Mouse (Mus musculus) embryonic stem cell, embryonic (primary cell): ENCODE data around the gene Slc2a3.

Experiments
- CTCF ChIA-PET, 4 experiments: fragments of 300-600 bp in 2 of 4; fragments of 350-600 bp in 2 of 4; sonication (Branson Sonifier 250); formaldehyde crosslinking; loops; one replicate each; lab custom pipeline; 2022; ENCODE audit warnings: inconsistent platforms in 2 of 4; lab: Charles Lee
- POLR2A ChIA-PET, 4 experiments: fragments of 300-600 bp in 2 of 4; fragments of 350-600 bp in 2 of 4; sonication (Branson Sonifier 250); formaldehyde crosslinking; loops; one replicate each; lab custom pipeline; 2022; ENCODE audit warnings: antibody characterized with exemption in 4 of 4, inconsistent platforms in 1 of 4; lab: Charles Lee

Slc2a3 gene

GRCm38 (mm10) chr6:122801301-122801800 lies at the start of gene Slc2a3:
TSS of gene Slc2a3 (minus strand) at chr6:122801640.
- CTCF ChIA-PET, result interaction anchor here in 3 of 4 experiments (0.6 to 2.1 kb wide), 18 partner anchors 10 to 133 kb away, joined by 3 to 10 read pairs (median 4); no protein-coding TSS in a partner anchor

DNA sequence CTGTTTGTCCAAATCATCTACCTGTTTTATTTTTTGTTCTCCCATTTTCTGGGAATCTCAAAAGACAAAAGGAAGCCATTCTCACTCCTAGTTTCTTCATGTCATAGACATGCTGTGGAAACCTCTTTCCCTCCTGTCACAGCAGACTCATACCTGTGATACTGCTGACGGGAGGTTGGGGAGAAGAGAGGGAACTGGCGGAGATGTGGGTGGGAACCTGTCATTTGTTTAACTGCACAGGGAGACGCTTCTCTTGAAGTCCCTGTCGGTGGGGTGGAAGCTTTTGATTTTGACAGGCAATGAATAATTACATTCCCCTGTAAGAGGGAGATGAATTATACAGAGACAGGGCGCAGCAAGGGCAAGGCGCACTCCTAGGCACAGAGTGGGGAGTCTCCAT lies 42.3 kb upstream of the Slc2a3 start:
- ChIA-PET CTCF (interaction anchor here in 1 of 4 experiments (0.6 kb wide), 1 partner anchor 10 kb away, joined by 3 read pairs; no protein-coding TSS in a partner anchor), POLR2A (interaction anchor here in 3 of 4 experiments (0.6 to 1.5 kb wide), 5 partner anchors 10 to 502 kb away, joined by 3 to 4 read pairs (median 3); no protein-coding TSS in a partner anchor)

More at GRCm38 (mm10) chr6:122801301-122801800, at the start of gene Slc2a3:
- POLR2A ChIA-PET, result interaction anchor here in 3 of 4 experiments (0.6 to 3.7 kb wide), 51 partner anchors 8 to 310 kb away, joined by 3 to 20 read pairs (median 4); partner anchors contain the start of genes Gdf3 (in 1 of the 3) and Necap1 (in 1 of the 3)

DNA sequence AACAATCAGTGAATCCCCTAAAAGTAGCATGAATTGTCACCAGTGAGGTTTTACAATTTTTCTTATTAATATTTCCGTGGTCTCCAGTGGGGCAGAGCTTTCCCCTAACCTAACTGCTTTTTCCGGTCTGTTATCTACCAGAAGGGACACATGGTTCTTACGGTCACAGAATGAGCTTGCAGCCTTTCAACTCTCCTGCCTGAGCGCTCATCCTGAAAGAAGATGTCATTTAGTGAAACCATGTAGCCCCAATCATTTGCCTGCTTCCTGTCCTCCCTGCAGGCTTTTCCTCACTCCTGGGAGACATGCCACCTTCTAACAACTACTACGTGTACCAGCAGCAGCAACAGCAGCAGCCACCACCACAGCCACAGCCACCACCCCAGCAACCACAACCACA lies 36.1 kb upstream of the Slc2a3 start:
- POLR2A ChIA-PET, result interaction anchor here in 1 of 4 experiments (1.7 kb wide), 1 partner anchor 11 kb away, joined by 3 read pairs; no protein-coding TSS in a partner anchor
- CTCF ChIA-PET, result interaction anchor here in 2 of 4 experiments (0.7 to 1.8 kb wide), 5 partner anchors 9 to 1027 kb away, joined by 3 to 7 read pairs (median 4); partner anchors contain the start of gene Necap1 (in 1 of the 2)

GRCm38 (mm10) chr6:122836974-122837373 lies 35.5 kb upstream of the Slc2a3 start:
- POLR2A ChIA-PET, result interaction anchor here in 1 of 4 experiments (1.7 kb wide), 1 partner anchor 11 kb away, joined by 3 read pairs; no protein-coding TSS in a partner anchor
- CTCF ChIA-PET, result interaction anchor here (0.5 to 1.8 kb wide), 6 partner anchors 9 to 284 kb away, joined by 3 to 7 read pairs (median 6); partner anchors contain the start of genes Clec4a1 (in 1 of the 4) and Necap1 (in 1 of the 4)

- CTCF ChIA-PET, result interaction anchor here (0.5 to 2.4 kb wide), 43 partner anchors 8 to 959 kb away, joined by 3 to 15 read pairs (median 3); partner anchors contain the start of genes Necap1 (in 2 of the 4), Foxj2 (in 1 of the 4) and Slc2a3 (in 1 of the 4)
Measured at GRCm38 (mm10) chr6:122834365-122834764, 32.9 kb upstream of the Slc2a3 start.

GRCm38 (mm10) chr6:122832880-122833279 lies 31.4 kb upstream of the Slc2a3 start:
- POLR2A ChIA-PET, result interaction anchor here in 1 of 4 experiments (0.9 to 1.5 kb wide), 5 partner anchors 21 to 105 kb away, joined by 3 to 5 read pairs (median 3); partner anchors contain the start of gene Necap1

More at GRCm38 (mm10) chr6:122834365-122834764, 32.9 kb upstream of the Slc2a3 start:
- POLR2A ChIA-PET, result interaction anchor here in 3 of 4 experiments (0.5 to 2.0 kb wide), 12 partner anchors 9 to 114 kb away, joined by 3 to 7 read pairs (median 3); partner anchors contain the start of gene Necap1 (in 1 of the 3)

GRCm38 (mm10) chr6:122828086-122828485 lies 26.6 kb upstream of the Slc2a3 start:
- CTCF ChIA-PET, result interaction anchor here (0.5 to 2.6 kb wide), 28 partner anchors 8 to 423 kb away, joined by 3 to 11 read pairs (median 4); partner anchors contain the start of genes Slc2a3 (in 3 of the 4), Necap1 (in 2 of the 4), Foxj2 (in 1 of the 4) and Gdf3 (in 1 of the 4)

More at GRCm38 (mm10) chr6:122832880-122833279, 31.4 kb upstream of the Slc2a3 start:
- CTCF ChIA-PET, result interaction anchor here in 2 of 4 experiments (1.0 to 2.0 kb wide), 3 partner anchors 31 to 163 kb away, joined by 3 to 5 read pairs (median 5); partner anchors contain the start of genes Necap1 (in 1 of the 2) and Slc2a3 (in 1 of the 2)

GRCm38 (mm10) chr6:122825923-122826742 lies 24.7 kb upstream of the Slc2a3 start:
- CTCF ChIA-PET, result interaction anchor here in 3 of 4 experiments (0.5 to 3.7 kb wide), 19 partner anchors 8 to 1646 kb away, joined by 3 to 15 read pairs (median 4); partner anchors contain the start of genes Necap1 (in 1 of the 3) and Slc2a3 (in 1 of the 3)
- POLR2A ChIA-PET, result interaction anchor here (0.5 to 4.3 kb wide), 23 partner anchors 8 to 269 kb away, joined by 3 to 28 read pairs (median 4); partner anchors contain the start of genes Necap1 (in 2 of the 4) and Slc2a3 (in 2 of the 4)

More at GRCm38 (mm10) chr6:122828086-122828485, 26.6 kb upstream of the Slc2a3 start:
- POLR2A ChIA-PET, result interaction anchor here in 3 of 4 experiments (0.6 to 2.3 kb wide), 13 partner anchors 10 to 125 kb away, joined by 3 to 10 read pairs (median 4); partner anchors contain the start of gene Slc2a3 (in 2 of the 3)

DNA sequence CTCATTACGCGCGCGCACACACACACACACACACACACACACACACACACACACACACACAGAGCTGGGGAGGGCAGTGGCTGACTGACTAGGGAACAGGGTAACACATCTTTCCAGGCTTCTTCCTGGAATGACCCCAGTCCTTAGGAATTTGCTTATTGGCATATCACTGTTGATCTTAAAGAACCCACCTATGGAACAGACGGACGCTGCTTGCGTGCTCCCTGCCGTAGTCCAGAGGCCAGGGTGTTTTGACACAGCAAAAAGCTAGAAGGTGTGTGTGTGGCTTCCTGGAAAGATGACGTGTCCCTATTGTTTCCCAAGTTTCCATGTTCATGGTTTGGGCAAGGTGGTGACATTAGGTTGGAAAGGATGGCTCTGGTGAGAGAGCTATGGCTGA lies 23.7 kb upstream of the Slc2a3 start:
- POLR2A ChIA-PET, result interaction anchor here in 3 of 4 experiments (0.6 to 4.3 kb wide), 15 partner anchors 9 to 217 kb away, joined by 3 to 28 read pairs (median 4); partner anchors contain the start of genes Necap1 (in 2 of the 3), Nanog (in 1 of the 3) and Slc2a3 (in 1 of the 3)
- CTCF ChIA-PET, result interaction anchor here in 3 of 4 experiments (0.6 to 3.7 kb wide), 4 partner anchors 9 to 198 kb away, joined by 3 to 15 read pairs (median 6); partner anchors contain the start of genes Necap1 (in 1 of the 3) and Slc2a3 (in 1 of the 3)

DNA sequence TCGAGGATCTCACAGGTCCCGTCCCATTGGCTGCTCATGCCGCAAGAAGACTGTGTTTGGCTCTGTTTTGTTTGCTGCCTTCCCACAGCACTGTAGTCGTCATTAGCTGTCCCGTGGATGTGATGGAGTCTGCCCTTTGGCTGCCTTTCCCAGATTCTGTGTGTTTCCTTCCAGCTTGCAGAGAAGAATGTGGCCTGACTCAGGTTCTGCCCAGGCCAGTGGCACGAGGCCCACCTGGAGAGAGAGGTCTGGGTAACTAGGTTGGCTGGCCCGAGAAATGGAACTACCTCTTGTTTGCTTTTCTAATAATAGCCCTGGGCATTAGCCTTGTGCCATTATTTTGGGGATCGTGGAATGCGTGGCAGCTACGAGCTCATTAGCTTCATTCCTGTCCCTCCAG lies 22.6 kb upstream of the Slc2a3 start:
- POLR2A ChIA-PET, result interaction anchor here in 3 of 4 experiments (0.5 to 4.3 kb wide), 12 partner anchors 8 to 572 kb away, joined by 3 to 28 read pairs (median 4); partner anchors contain the start of genes Necap1 (in 1 of the 3) and Slc2a3 (in 1 of the 3)
- CTCF ChIA-PET, result interaction anchor here (0.5 to 3.7 kb wide), 5 partner anchors 10 to 206 kb away, joined by 3 to 15 read pairs (median 3); partner anchors contain the start of gene Necap1 (in 1 of the 4)

DNA sequence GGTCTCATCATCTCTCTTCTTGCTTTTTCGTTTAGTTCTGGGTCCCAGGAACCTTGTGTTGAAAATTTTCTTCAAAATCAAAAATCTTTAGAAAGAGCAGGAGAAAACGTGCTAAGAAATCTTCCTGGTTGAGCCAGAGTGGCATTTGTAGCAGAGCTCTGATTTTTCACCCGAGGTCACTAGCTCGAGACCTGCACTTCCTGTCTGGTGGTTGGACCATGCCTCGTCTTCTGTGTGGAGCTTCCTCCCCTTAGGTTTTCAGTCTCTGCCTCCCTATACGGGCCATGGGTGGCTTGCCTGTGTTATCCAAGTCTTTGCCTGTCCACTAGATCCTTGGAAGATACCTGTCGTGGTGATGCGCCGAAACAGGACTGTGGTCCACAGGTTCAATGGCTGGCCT lies 20.4 kb upstream of the Slc2a3 start:
- ChIA-PET POLR2A (interaction anchor here in 2 of 4 experiments (1.3 to 1.9 kb wide), 3 partner anchors 10 to 62 kb away, joined by 3 to 5 read pairs (median 4); no protein-coding TSS in a partner anchor), CTCF (interaction anchor here in 2 of 4 experiments (0.5 to 1.6 kb wide), 5 partner anchors 12 to 363 kb away, joined by 3 to 4 read pairs (median 3); partner anchors contain the start of gene Necap1 (in 1 of the 2))

DNA sequence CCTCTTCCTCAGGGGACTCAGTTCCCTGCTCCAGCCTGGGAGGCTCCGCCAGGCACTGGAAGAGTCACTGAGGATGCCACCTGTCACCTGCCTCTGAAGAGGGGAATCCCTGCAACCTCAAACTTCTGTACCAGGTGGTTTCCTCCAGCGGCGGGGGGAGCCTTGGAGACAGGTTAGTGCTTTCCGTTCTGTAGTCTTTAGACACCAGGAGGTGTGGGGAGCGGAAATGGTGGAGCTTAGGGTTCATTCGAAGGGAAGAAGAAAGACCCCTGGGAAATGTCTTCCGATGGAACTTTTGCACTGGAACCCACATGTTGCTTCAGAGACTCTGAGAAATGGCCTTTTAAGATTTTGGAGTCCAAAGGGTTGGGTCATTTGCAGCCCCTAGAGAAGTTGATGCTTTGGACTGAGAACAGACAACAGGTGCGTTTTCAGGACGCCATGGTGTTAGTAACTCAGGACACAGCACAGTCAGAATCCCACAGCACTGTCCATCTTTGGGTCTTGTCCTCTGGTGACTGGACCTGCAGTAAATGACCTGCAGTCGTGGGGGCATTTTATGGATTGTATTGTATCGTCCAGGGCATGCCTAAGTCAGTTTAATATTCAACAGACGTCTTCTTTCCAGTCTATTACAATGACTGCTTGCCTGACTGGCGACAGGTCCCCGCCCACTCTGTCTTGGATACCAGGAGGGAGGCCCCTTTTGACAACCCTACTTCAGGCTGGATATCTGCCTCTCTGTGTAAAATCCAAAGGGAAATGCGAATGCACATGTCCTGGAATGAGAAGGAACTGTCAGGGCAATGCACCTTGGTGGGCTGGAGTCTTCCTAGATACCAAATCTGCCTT lies 19.6 kb upstream of the Slc2a3 start:
- POLR2A ChIA-PET, result interaction anchor here in 2 of 4 experiments (1.3 to 1.9 kb wide), 3 partner anchors 9 to 63 kb away, joined by 3 to 5 read pairs (median 4); no protein-coding TSS in a partner anchor
- CTCF ChIA-PET, result interaction anchor here in 2 of 4 experiments (0.6 to 1.6 kb wide), 3 partner anchors 9 to 53 kb away, joined by 3 to 4 read pairs (median 3); partner anchors contain the start of gene Necap1 (in 1 of the 2)

GRCm38 (mm10) chr6:122820071-122820798 lies 18.8 kb upstream of the Slc2a3 start:
- ChIA-PET CTCF (interaction anchor here in 3 of 4 experiments (0.5 to 0.9 kb wide), 3 partner anchors 8 to 48 kb away, joined by 3 read pairs; no protein-coding TSS in a partner anchor), POLR2A (interaction anchor here in 1 of 4 experiments (0.6 to 0.8 kb wide), 2 partner anchors 9 to 122 kb away, joined by 3 read pairs; no protein-coding TSS in a partner anchor)

GRCm38 (mm10) chr6:122819306-122820070 lies 18.0 kb upstream of the Slc2a3 start, which contains the start of gene Foxj2:
TSS of gene Foxj2 (plus strand) at chr6:122819914.
- ChIA-PET CTCF (interaction anchor here in 3 of 4 experiments (0.5 to 0.9 kb wide), 3 partner anchors 9 to 49 kb away, joined by 3 read pairs; no protein-coding TSS in a partner anchor), POLR2A (interaction anchor here in 1 of 4 experiments (0.6 to 0.8 kb wide), 2 partner anchors 8 to 121 kb away, joined by 3 read pairs; no protein-coding TSS in a partner anchor)
